Mouse (Mus musculus): Measurements from ENCODE around the gene Aph1a. TPM values are rescaled to one million over a fixed set of nuclear protein-coding genes. Genes with fewer than 3 reads are reported as not detected.
"Not testable (repeated sequence)": the region's sequence is repeated elsewhere in the genome, so short reads cannot be mapped to it uniquely, and the experiment has no call there.

Aph1a gene
- polyA plus RNA-seq (2016; fragmentation: Nextera tagmentation; extraction: Ambion mirVana) = 29.7 and 33.8 TPM in 2 replicates

- under 1% methylated on average over 29 of the region's 43 CpGs for WGBS
- not testable (repeated sequence) for H3K36me3 ChIP-seq, H3K9me3 ChIP-seq
- peaks cover 18% of the 10 kb centered on the region for H3K4me1 ChIP-seq
- ATAC-seq (ENCODE audit: low FRiP score, low read depth) = peak; percentile 98
- H3K27me3 ChIP-seq = peaks cover 18% of the 10 kb centered on the region
- H3K9ac ChIP-seq (replicated peaks) = peak within 1 kb of the TSS; percentile 72
- peak within 1 kb of the TSS; percentile 87 for H3K4me2 ChIP-seq (replicated peaks)
- peak within 1 kb of the TSS; percentile 42 for H3K27ac ChIP-seq (replicated peaks)
- peak within 1 kb of the TSS; percentile 71 for H3K4me3 ChIP-seq
Measured at GRCm38 (mm10) chr3:95893606-95894316, at the start of gene Aph1a. Aph1a (plus strand) TSS chr3:95893969.

- H3K4me2 ChIP-seq (replicated peaks) = no peak overlapping the region
- H3K27me3 ChIP-seq = no peaks in the 10 kb centered on the region
- ATAC-seq (ENCODE audit: low FRiP score, low read depth) = no peak
- no peak overlapping the region for H3K27ac ChIP-seq (replicated peaks)
- H3K4me1 ChIP-seq = peaks cover 7% of the 10 kb centered on the region
- H3K9me3 ChIP-seq = no peaks in the 10 kb centered on the region
- no peak overlapping the region for H3K4me3 ChIP-seq
- no peak overlapping the region for H3K9ac ChIP-seq (replicated peaks)
- peaks cover 75% of the 10 kb centered on the region for H3K36me3 ChIP-seq
- WGBS = 85% methylated on average over 4 of the region's 4 CpGs
Measured at GRCm38 (mm10) chr3:95850611-95851010, 43.2 kb upstream of the Aph1a start.

- no peaks in the 10 kb centered on the region for H3K27me3 ChIP-seq
- peaks cover 68% of the 10 kb centered on the region for H3K36me3 ChIP-seq
- ATAC-seq (ENCODE audit: low FRiP score, low read depth) = no peak
- H3K4me1 ChIP-seq = peaks cover 9% of the 10 kb centered on the region
- no peak overlapping the region for H3K27ac ChIP-seq (replicated peaks)
- no peak overlapping the region for H3K4me2 ChIP-seq (replicated peaks)
- no peak overlapping the region for H3K9ac ChIP-seq (replicated peaks)
- no peaks in the 10 kb centered on the region for H3K9me3 ChIP-seq
- 93% methylated on average over 8 of the region's 8 CpGs for WGBS
- H3K4me3 ChIP-seq = no peak overlapping the region
Measured at GRCm38 (mm10) chr3:95851317-95851716, 42.5 kb upstream of the Aph1a start.

- Histone ChIP-seq H3K4me2 (replicated peaks) (peak within 1 kb of the TSS; percentile 84), H3K4me1 (peaks cover 9% of the 10 kb centered on the region), H3K36me3 (peaks cover 27% of the 10 kb centered on the region), H3K4me3 (peak within 1 kb of the TSS; percentile 89), H3K9me3 (no peaks in the 10 kb centered on the region), H3K9ac (replicated peaks) (peak within 1 kb of the TSS; percentile 92), H3K27ac (replicated peaks) (peak within 1 kb of the TSS; percentile 63), H3K27me3 (no peaks in the 10 kb centered on the region)
- peak; percentile 97 for ATAC-seq (ENCODE audit: low FRiP score, low read depth)
- under 1% methylated on average over 56 of the region's 56 CpGs for WGBS
Measured at GRCm38 (mm10) chr3:95855502-95856089, 38.2 kb upstream of the Aph1a start, which contains the start of gene Prpf3. Prpf3 (minus strand) TSS chr3:95855885.

GRCm38 (mm10) chr3:95856115-95856514 is 37.7 kb upstream of the Aph1a start:
- 24% methylated on average over 7 of the region's 7 CpGs for WGBS
- no peaks in the 10 kb centered on the region for H3K9me3 ChIP-seq
- peak overlapping the region; percentile 89 for H3K4me3 ChIP-seq
- H3K9ac ChIP-seq (replicated peaks) = peak overlapping the region; percentile 92
- ATAC-seq (ENCODE audit: low FRiP score, low read depth) = peak; percentile 23; the same call in 1 of the 2 replicates
- H3K27me3 ChIP-seq = no peaks in the 10 kb centered on the region
- H3K27ac ChIP-seq (replicated peaks) = peak overlapping the region; percentile 63
- peak overlapping the region; percentile 84 for H3K4me2 ChIP-seq (replicated peaks)
- H3K4me1 ChIP-seq = peaks cover 9% of the 10 kb centered on the region
- H3K36me3 ChIP-seq = peaks cover 21% of the 10 kb centered on the region

GRCm38 (mm10) chr3:95857050-95857449 is 36.7 kb upstream of the Aph1a start:
- 81% methylated on average over 1 of the region's 1 CpGs for WGBS
- peaks cover 18% of the 10 kb centered on the region for H3K36me3 ChIP-seq
- ATAC-seq (ENCODE audit: low FRiP score, low read depth) = not testable (repeated sequence)

GRCm38 (mm10) chr3:95858278-95858677 is 35.5 kb upstream of the Aph1a start:
- ATAC-seq (ENCODE audit: low FRiP score, low read depth) = not testable (repeated sequence)
- WGBS = 83% methylated on average over 3 of the region's 3 CpGs

More at GRCm38 (mm10) chr3:95857050-95857449, 36.7 kb upstream of the Aph1a start:
- not testable (repeated sequence) for H3K9ac ChIP-seq (replicated peaks); H3K4me1 ChIP-seq; H3K9me3 ChIP-seq; H3K4me3 ChIP-seq; H3K27me3 ChIP-seq; H3K27ac ChIP-seq (replicated peaks); H3K4me2 ChIP-seq (replicated peaks)

GRCm38 (mm10) chr3:95860323-95860722 is 33.4 kb upstream of the Aph1a start:
- Histone ChIP-seq H3K4me2 (replicated peaks) (no peak overlapping the region), H3K9ac (replicated peaks) (no peak overlapping the region), H3K4me1 (0 out of 2 replicates have a peak, but pooled peaks cover 3% of the 10 kb centered on the region), H3K4me3 (no peak overlapping the region), H3K9me3 (no peaks in the 10 kb centered on the region), H3K36me3 (peaks cover 24% of the 10 kb centered on the region), H3K27me3 (no peaks in the 10 kb centered on the region), H3K27ac (replicated peaks) (no peak overlapping the region)
- no peak for ATAC-seq (ENCODE audit: low FRiP score, low read depth)
- 86% methylated on average over 3 of the region's 3 CpGs for WGBS

More at GRCm38 (mm10) chr3:95858278-95858677, 35.5 kb upstream of the Aph1a start:
- H3K4me1 ChIP-seq; H3K4me3 ChIP-seq; H3K27ac ChIP-seq (replicated peaks); H3K9ac ChIP-seq (replicated peaks); H3K27me3 ChIP-seq; H3K9me3 ChIP-seq; H3K4me2 ChIP-seq (replicated peaks): not testable (repeated sequence)
- H3K36me3 ChIP-seq = peaks cover 14% of the 10 kb centered on the region

- H3K27me3 ChIP-seq = no peaks in the 10 kb centered on the region
- H3K9me3 ChIP-seq = no peaks in the 10 kb centered on the region
- H3K9ac ChIP-seq (replicated peaks) = no peak overlapping the region
- peaks cover 31% of the 10 kb centered on the region for H3K36me3 ChIP-seq
- no peak for ATAC-seq (ENCODE audit: low FRiP score, low read depth)
- WGBS = 74% methylated on average over 10 of the region's 10 CpGs
- H3K4me1 ChIP-seq = 0 out of 2 replicates have a peak, but pooled peaks cover under 1% of the 10 kb centered on the region
- no peak overlapping the region for H3K4me3 ChIP-seq
- H3K4me2 ChIP-seq (replicated peaks) = no peak overlapping the region
- H3K27ac ChIP-seq (replicated peaks) = no peak overlapping the region
Measured at GRCm38 (mm10) chr3:95861216-95861615, 32.6 kb upstream of the Aph1a start.

- H3K4me1 ChIP-seq = no peaks in the 10 kb centered on the region
- no peak overlapping the region for H3K4me2 ChIP-seq (replicated peaks)
- no peak overlapping the region for H3K9ac ChIP-seq (replicated peaks)
- 41% methylated on average over 2 of the region's 2 CpGs for WGBS
- no peak for ATAC-seq (ENCODE audit: low FRiP score, low read depth)
- no peaks in the 10 kb centered on the region for H3K9me3 ChIP-seq
- no peaks in the 10 kb centered on the region for H3K27me3 ChIP-seq
- H3K36me3 ChIP-seq = peaks cover 35% of the 10 kb centered on the region
- no peak overlapping the region for H3K4me3 ChIP-seq
- no peak overlapping the region for H3K27ac ChIP-seq (replicated peaks)
Measured at GRCm38 (mm10) chr3:95861796-95862195, 32.0 kb upstream of the Aph1a start.

GRCm38 (mm10) chr3:95863578-95863977 is 30.2 kb upstream of the Aph1a start:
- Histone ChIP-seq H3K27me3 (no peaks in the 10 kb centered on the region), H3K4me3 (no peak overlapping the region), H3K27ac (replicated peaks) (no peak overlapping the region), H3K4me1 (no peaks in the 10 kb centered on the region), H3K9ac (replicated peaks) (no peak overlapping the region), H3K36me3 (peaks cover 44% of the 10 kb centered on the region), H3K9me3 (no peaks in the 10 kb centered on the region), H3K4me2 (replicated peaks) (no peak overlapping the region)
- no peak for ATAC-seq (ENCODE audit: low FRiP score, low read depth)
- WGBS = 77% methylated on average over 7 of the region's 7 CpGs

GRCm38 (mm10) chr3:95865050-95865449 is 28.7 kb upstream of the Aph1a start:
- peaks cover 56% of the 10 kb centered on the region for H3K36me3 ChIP-seq
- WGBS = 90% methylated on average over 5 of the region's 5 CpGs

More at GRCm38 (mm10) chr3:95865050-95865449, 28.7 kb upstream of the Aph1a start:
- no peaks in the 10 kb centered on the region for H3K4me1 ChIP-seq
- H3K4me3 ChIP-seq = no peak overlapping the region
- no peak overlapping the region for H3K27ac ChIP-seq (replicated peaks)
- no peak for ATAC-seq (ENCODE audit: low FRiP score, low read depth)
- H3K4me2 ChIP-seq (replicated peaks) = no peak overlapping the region
- H3K9me3 ChIP-seq = no peaks in the 10 kb centered on the region
- H3K27me3 ChIP-seq = no peaks in the 10 kb centered on the region
- no peak overlapping the region for H3K9ac ChIP-seq (replicated peaks)
